Comparison of ENCODE assay signal across 13 mouse cellular contexts in genomic region chr5:74190911-74191310, GRCm38 (mm10). TPM values are rescaled to one million over a fixed set of nuclear protein-coding genes. Genes with fewer than 3 reads are reported as not detected.
"Had no signal": no experiment of that assay in that cellular context is flagged by ENCODE, and none has a peak within 500 bp of the region (broad histone marks: within the 10 kb centered on the region; RNA-seq: fewer than 3 reads in every experiment).

No protein-coding gene starts in this region.

- H3K9me3 ChIP-seq: liver, embryonic 15.5 days; megakaryocyte, embryonic 14.5 days; midbrain, embryonic 15.5 days; neural tube, embryonic 12.5 days; stomach, embryonic 15.5 days had no signal

- H3K4me2 ChIP-seq: liver, embryonic 11.5 days; liver, embryonic 15.5 days; midbrain, embryonic 11.5 days; midbrain, embryonic 15.5 days; neural tube, embryonic 12.5 days; stomach, embryonic 15.5 days had no signal

- H3K36me3 ChIP-seq: liver, embryonic 15.5 days; midbrain, embryonic 15.5 days; neural tube, embryonic 12.5 days; stomach, embryonic 15.5 days had no signal

- H3K27ac ChIP-seq: liver, embryonic 15.5 days; macrophage; midbrain, embryonic 15.5 days; neural tube, embryonic 12.5 days; stomach, embryonic 15.5 days had no signal

- H3K9ac ChIP-seq: liver, embryonic 15.5 days; midbrain, embryonic 15.5 days; neural tube, embryonic 12.5 days; stomach, embryonic 15.5 days had no signal

- DNase-seq: kidney, postnatal 4 days; left cerebral cortex, postnatal 4 days; right cerebral cortex, postnatal 14 days; thymus, postnatal 36 days had no signal

- H3K4me3 ChIP-seq: layer of hippocampus, adult 2 months; liver, embryonic 15.5 days; megakaryocyte, embryonic 14.5 days; midbrain, embryonic 15.5 days; neural tube, embryonic 12.5 days; stomach, embryonic 15.5 days had no signal

- H3K27me3 ChIP-seq: stomach, embryonic 15.5 days had no signal

- ATAC-seq: midbrain, embryonic 15.5 days had no signal

RNA-seq across cellular contexts. Expression of gene Rasl11b, which starts 4.2 kb away (rescaled TPM):
- polyA plus RNA-seq: macrophage had no signal
